Mouse (Mus musculus): ENCODE measurements around the gene Car14. TPM values are rescaled to one million over a fixed set of nuclear protein-coding genes. Genes with fewer than 3 reads are reported as not detected.
"Not testable (repeated sequence)": the region's sequence is repeated elsewhere in the genome, so short reads cannot be mapped to it uniquely, and the experiment has no call there.

Car14 gene
- total RNA-seq (2021), result 1 to 10 TPM; 2.4 to 2.5 TPM

- intact Hi-C loops (cut with DNase I), result no loop called here
These were observed at the start of gene Car14 for GRCm38 (mm10) chr3:95904568-95904967. Gene Car14, minus strand, starts transcription at chr3:95904691.

DNA sequence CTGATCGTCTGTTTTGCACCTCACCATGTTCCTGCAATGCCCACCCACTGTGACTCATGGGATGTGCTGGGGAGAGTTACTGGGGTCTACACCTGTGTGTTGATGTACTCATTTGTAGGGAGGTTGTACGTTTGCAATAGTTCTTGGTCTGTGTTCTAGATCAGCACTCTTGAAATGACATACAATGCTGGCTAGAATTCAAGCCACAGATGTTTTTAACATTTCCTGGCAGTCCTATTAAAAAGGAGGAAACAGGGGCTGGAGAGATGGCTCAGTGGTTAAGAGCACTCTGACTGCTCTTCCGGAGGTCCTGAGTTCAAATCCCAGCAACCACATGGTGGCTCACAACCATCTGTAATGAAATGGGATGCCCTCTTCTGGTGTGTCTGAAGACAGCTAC is 49.0 kb upstream of the Car14 start:
- intact Hi-C loops (cut with DNase I), result no loop called here

More at GRCm38 (mm10) chr3:95904568-95904967, at the start of gene Car14:
- DNase-seq, result no peak

DNA sequence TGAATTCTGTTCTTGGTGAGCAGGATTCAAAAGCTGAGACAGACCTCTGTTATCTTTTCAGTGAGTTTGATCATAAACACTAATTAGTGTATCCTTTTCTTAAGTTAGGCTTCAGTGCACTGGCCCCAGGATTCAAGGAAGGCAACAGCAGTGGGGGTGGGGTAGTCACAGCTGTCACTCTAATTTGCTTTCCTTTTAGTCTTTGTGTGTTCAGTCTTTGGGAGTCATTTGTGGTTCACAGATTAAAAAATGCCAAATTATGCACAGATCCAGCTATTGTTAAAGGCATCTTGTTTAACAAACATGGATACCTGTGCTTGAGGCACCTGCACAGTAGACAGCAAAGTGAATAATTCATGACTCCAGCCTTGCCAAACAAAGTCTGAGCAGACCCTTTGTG is 48.5 kb upstream of the Car14 start:
- intact Hi-C loops (cut with DNase I), result no loop called here
- peak; percentile 23 for DNase-seq

More for the DNA sequence above, 49.0 kb upstream of the Car14 start:
- DNase-seq, result peak; percentile 13

DNA sequence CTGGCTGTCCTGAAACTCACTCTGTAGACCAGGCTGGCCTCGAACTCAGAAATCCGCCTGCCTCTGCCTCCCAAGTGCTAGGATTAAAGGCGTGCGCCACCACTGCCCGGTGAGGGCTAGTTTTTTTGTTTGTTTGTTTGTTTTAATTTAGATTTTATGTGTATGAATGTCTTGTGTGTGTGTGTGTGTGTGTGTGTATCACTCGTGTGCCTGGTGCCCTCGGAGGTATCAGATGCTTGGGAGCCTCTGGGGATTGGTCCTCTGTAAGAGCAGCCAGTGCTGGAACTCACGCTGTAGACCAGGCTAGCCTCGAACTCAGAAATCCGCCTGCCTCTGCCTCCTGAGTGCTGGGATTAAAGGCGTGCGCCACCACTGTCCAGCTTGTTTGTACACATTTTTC is 47.1 kb upstream of the Car14 start:
- intact Hi-C loops (cut with DNase I); DNase-seq: not testable (repeated sequence)

GRCm38 (mm10) chr3:95950763-95951551 is 46.5 kb upstream of the Car14 start:
- intact Hi-C loops (cut with DNase I), result no loop called here
- DNase-seq, result peak; percentile 92

GRCm38 (mm10) chr3:95948325-95948724 is 43.8 kb upstream of the Car14 start:
- DNase-seq, result no peak
- intact Hi-C loops (cut with DNase I), result no loop called here

GRCm38 (mm10) chr3:95945731-95946240 is 41.3 kb upstream of the Car14 start:
- DNase-seq, result peak; percentile 41
- intact Hi-C loops (cut with DNase I), result no loop called here

- intact Hi-C loops (cut with DNase I), result no loop called here
These were observed 40.3 kb upstream of the Car14 start for GRCm38 (mm10) chr3:95944742-95945141.

DNA sequence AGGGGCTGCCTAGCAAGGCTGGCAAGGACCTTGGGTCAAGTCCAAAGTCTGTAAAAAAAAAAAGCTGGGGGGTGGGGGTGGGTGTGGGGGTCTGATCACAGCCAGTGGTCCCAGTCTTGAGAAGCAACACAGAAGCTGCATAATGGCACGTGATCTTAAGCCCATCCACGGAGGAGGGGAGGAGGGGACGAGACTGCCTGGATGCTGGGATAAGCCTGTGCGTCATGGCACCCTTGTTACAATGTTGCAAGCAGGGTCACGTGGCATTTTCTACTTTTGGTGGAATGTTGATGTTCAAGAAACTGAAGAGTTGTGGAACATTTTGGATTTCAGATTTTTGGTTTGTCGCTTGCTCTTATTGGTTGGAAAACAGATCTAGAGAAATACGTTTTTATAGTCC is 38.7 kb upstream of the Car14 start:
- DNase-seq, result no peak
- intact Hi-C loops (cut with DNase I), result no loop called here

More at GRCm38 (mm10) chr3:95944742-95945141, 40.3 kb upstream of the Car14 start:
- DNase-seq, result no peak

DNA sequence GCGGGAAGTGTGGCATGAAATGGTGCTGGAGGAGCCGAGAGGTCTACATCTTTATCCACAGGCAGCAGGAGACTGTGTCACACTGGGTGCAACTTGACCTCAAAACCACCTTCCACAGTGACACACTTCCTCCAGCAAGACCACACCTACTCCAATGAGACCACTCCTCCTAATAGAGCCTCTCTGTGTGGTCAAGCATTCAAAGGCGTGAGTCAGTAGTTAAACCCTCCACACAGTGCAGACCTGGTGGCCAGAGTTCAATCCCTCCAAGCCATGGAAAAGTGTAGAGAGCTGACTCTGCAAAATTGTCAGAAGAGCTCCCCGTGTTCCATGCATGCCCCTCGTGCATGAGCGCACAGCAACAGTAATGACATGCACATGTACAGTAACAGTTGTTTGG is 38.3 kb upstream of the Car14 start:
- intact Hi-C loops (cut with DNase I), result no loop called here
- no peak for DNase-seq

- intact Hi-C loops (cut with DNase I), result no loop called here
- peak; percentile 14 for DNase-seq
These were observed 34.3 kb upstream of the Car14 start for GRCm38 (mm10) chr3:95938835-95939234.

DNA sequence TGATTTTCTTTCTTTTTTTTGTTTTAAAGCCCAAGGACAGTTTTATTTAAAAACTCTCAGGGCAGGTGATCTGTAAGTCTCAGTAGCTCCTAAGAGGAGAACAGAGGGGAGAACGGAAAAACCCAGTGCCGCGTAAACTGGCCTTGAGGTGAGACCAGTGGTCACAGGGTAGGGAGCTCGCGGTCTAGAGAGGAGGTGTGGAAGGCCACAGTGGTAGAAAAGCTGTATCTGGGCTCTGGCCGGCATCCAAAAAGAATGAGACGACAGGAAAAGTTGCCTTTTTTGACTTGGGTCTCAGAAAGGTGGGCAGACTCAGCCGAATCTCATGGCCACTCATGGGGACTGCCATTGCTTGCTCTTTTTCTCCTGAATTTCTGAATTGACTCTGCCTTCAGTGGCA is 33.7 kb upstream of the Car14 start:
- intact Hi-C loops (cut with DNase I), result no loop called here

DNA sequence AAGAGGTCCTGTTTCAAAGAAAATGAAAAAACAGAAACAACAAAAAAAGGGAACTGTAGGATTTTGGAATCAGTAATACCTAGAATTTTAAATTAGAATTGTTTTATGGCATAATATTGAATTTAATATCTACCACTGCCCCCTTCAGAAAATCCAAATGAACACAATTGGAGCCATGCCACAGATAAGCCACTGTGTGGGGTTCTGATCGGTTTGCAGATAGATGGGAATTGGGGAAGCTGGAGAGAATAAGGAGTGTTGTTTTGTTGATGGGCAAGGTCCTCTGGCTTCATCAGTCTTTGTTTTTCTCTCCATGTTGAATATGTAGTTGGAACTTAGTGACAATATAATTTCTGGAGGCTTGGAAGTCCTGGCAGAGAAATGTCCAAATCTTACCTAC is 30.0 kb upstream of the Car14 start:
- intact Hi-C loops (cut with DNase I), result no loop called here
- DNase-seq, result no peak

More for the DNA sequence above, 33.7 kb upstream of the Car14 start:
- no peak for DNase-seq

- intact Hi-C loops (cut with DNase I), result no loop called here
- DNase-seq, result no peak
These were observed 28.7 kb upstream of the Car14 start for GRCm38 (mm10) chr3:95933111-95933750.

- intact Hi-C loops (cut with DNase I), result no loop called here
- no peak for DNase-seq
These were observed 28.1 kb upstream of the Car14 start for GRCm38 (mm10) chr3:95932566-95932965.

GRCm38 (mm10) chr3:95932157-95932556 is 27.7 kb upstream of the Car14 start:
- intact Hi-C loops (cut with DNase I), result no loop called here
- DNase-seq, result no peak

GRCm38 (mm10) chr3:95931471-95931870 is 27.0 kb upstream of the Car14 start:
- intact Hi-C loops (cut with DNase I), result no loop called here
- DNase-seq, result no peak

DNA sequence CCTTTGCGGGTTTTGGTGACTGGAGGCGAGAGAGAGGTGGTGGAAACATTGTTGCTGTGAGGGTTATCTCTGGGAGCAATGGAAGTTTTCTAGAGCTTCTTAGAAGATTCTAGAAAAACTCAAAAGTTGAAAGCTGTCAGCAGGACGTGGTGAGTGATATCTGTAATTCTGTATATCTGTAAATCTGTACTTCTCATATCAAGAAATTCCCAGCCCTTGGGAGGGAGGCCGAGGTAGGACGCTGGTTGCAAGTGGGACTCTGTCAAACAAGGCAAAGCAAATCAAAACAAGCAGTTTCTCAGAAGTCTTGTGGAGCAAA is 25.9 kb upstream of the Car14 start:
- DNase-seq, result no peak
- intact Hi-C loops (cut with DNase I), result no loop called here

- intact Hi-C loops (cut with DNase I), result no loop called here
- DNase-seq, result peak; percentile 58
These were observed 25.3 kb upstream of the Car14 start for GRCm38 (mm10) chr3:95929581-95930470.

DNA sequence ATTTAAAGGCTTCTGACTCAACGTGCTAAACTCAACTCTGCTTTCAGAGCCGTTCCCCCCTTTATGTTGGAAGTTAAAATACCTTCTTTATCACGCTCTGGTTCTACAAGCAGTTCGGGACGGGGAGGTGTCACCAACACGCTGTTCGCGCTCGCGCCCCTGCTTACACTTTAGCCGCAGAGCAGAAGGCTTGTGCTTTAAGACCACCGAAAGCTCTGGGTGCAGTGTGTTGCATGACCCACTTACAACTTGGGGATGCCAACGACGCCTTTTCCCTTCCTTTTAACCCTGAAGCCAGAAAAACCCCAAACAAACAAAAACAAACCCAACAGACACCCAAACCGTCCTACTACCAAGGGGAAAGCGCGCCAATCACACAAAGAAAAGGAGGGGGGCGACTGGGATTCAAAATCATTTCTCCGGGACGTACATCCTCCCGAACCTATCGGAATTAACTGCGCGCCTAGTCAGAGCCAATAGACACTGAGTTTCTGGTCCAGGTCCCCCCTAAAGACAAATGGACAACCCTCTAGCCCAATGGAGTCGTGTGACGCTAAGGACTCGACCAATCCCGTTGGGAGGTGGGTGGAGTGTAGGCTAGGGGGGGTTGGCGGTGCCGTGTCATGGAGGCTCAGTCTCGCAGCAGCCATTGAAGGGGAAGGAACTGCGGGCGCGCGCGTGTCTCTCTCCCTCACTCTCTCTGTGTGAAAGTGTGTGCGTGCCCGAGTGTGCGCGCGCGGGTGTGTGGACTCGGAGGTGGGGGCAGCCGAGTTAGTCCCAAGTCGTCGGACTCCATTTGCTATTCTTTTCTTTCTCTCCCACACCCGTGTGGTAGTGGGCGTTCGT is 24.4 kb upstream of the Car14 start, which contains the start of gene Anp32e:
Gene Anp32e, plus strand, starts transcription at position 589 of the 846 bp plus-strand sequence.
- DNase-seq, result peak; percentile 98
- intact Hi-C loops (cut with DNase I), result no loop called here

Data from left cerebral cortex, postnatal 4 days (tissue).